Mouse (Mus musculus) central nervous system, embryonic 18 days (tissue): ENCODE data around the gene Ube2b. TPM values are rescaled to one million over a fixed set of nuclear protein-coding genes. Genes with fewer than 3 reads are reported as not detected.

ENCODE experiments used
- polyA plus RNA-seq: library from polyadenylated mRNA; depleted of rRNA; stranded (reverse); fragments of >200 nt; gene quantifications from 2 replicates; pipeline ENCODE4 v1.2.3, GENCODE M21; 2012; rRNA removed

The Ube2b gene
- 235 and 244 TPM in 2 replicates for polyA plus RNA-seq

GRCm38 (mm10) chr11:52000290-52000962 is at the start of gene Ube2b:
Ube2b (minus strand) TSS chr11:52000762.

DNA sequence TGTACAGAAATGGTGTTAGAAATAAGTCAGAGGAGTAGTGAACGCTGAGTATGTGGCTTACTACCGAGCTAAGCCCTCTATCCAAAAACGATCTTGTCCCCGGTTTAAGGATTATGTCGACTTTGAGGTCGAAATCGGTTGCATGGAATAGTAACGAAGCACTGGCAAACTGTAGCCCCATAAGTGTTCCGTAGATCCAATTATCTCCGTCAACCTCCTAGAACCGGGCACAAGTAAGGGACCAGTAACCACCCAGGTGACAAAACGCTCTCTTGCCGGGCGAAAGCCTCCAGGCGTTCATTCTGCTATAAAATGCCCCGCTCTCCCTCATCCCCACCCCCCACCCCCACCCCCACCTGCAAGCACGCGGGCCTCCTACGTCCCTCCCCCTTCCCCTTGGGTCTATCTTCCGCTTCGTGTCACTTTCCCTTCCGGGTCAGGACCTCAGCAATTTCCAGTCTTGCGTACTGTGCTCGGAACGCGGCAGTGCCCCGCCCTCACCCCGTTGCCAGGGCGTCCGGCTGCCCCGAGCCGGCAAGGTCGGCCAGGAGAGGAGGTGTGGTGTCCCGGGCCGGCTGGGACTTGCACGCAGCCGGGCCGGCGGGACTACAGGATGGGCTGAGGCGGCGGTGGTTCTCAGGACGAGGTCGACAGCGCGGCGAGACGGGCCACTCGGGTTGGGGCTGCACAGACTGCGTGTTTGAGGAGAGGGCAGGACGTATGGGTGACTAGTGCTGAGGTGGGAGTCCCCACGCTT is 3.4 kb upstream of the Ube2b start, which contains the start of gene Cdkl3:
TSS of gene Cdkl3 (plus strand) at position 450 of the 757 bp plus-strand sequence.

GRCm38 (mm10) chr11:51967443-51968401 is 32.8 kb downstream of the Ube2b start, which contains the start of gene Cdkn2aipnl:
Cdkn2aipnl (plus strand) TSS chr11:51967661.

Other genes with a start within 250 kb of the Ube2b start
- 9.7 and 10.1 TPM in 2 replicates for gene Sec24a, start 237.1 kb downstream of the Ube2b start, polyA plus RNA-seq
- 105 and 120 TPM in 2 replicates for gene Sar1b, start 237.1 kb downstream of the Ube2b start, polyA plus RNA-seq
- gene Jade2, start 143.1 kb downstream of the Ube2b start, polyA plus RNA-seq: 2.3 TPM in 2 replicates
- gene Cdkn2aipnl, start 33.1 kb downstream of the Ube2b start, polyA plus RNA-seq: 48.3 and 52.5 TPM in 2 replicates
- 21.0 and 22.6 TPM in 2 replicates for gene Cdkl3, start 3.5 kb upstream of the Ube2b start, polyA plus RNA-seq
- 120 and 123 TPM in 2 replicates for gene Ppp2ca, start 97.9 kb upstream of the Ube2b start, polyA plus RNA-seq
- not detected in 2 replicates for gene Olfr1373, start 144.8 kb upstream of the Ube2b start, polyA plus RNA-seq
- gene Olfr1371, start 213.2 kb upstream of the Ube2b start, polyA plus RNA-seq: not detected in 2 replicates
- 327 and 336 TPM in 2 replicates for gene Skp1a, start 231.2 kb upstream of the Ube2b start, polyA plus RNA-seq